Mouse (Mus musculus) heart, embryonic 10.5 days (tissue): Measurements from ENCODE around the gene Hcls1. TPM values are rescaled to one million over a fixed set of nuclear protein-coding genes. Genes with fewer than 3 reads are reported as not detected.

Experiments used
- DNase-seq: peaks from one replicate; pipeline ENCODE4 v3.0.0-alpha.2; 2017; ENCODE audit warnings: low spot score
- H3K27ac ChIP-seq: fragments of 300-500 bp; sonication (generic); 2 replicates; pipeline ENCODE4 v1.5.1; 2016; ENCODE audit warnings: mild to moderate bottlenecking
- H3K27me3 ChIP-seq: fragments of 300-500 bp; sonication (generic); 2 replicates; pipeline ENCODE4 v1.6.1; 2016; ENCODE audit warnings: mild to moderate bottlenecking; ENCODE audit not compliant: poor library complexity, insufficient read depth, severe bottlenecking
- H3K36me3 ChIP-seq: fragments of 300-500 bp; sonication (generic); 2 replicates; pipeline ENCODE4 v1.6.1; 2016; ENCODE audit warnings: mild to moderate bottlenecking, moderate library complexity
- H3K4me1 ChIP-seq: fragments of 300-500 bp; sonication (generic); 2 replicates; pipeline ENCODE4 v1.6.1; 2016; ENCODE audit warnings: mild to moderate bottlenecking
- H3K4me3 ChIP-seq: fragments of 300-500 bp; sonication (generic); 2 replicates; pipeline ENCODE4 v1.5.1; 2016; ENCODE audit warnings: mild to moderate bottlenecking, moderate library complexity
- H3K9me3 ChIP-seq: fragments of 300-500 bp; sonication (generic); 2 replicates; pipeline ENCODE4 v1.6.1; 2016; ENCODE audit warnings: mild to moderate bottlenecking, moderate library complexity
- WGBS: fragments of 180-500 bp; shearing (Covaris S2); methylation state at CpG from one replicate; pipeline ENCODE4 v1.1.7; 2016; 5-methylcytosine and 5-hydroxymethylcytosine counted together
- polyA plus RNA-seq: library from polyadenylated mRNA; unstranded; fragments of >200 nt; fragmentation: Nextera tagmentation; extraction: Ambion mirVana; gene quantifications from 2 replicates; pipeline ENCODE4 v1.2.1, GENCODE M21; 2016

Hcls1 gene
- polyA plus RNA-seq, 1 experiment from 2014 or later = 3.8 TPM

- 89% methylated on average over 8 of the region's 8 CpGs for WGBS
- Histone ChIP-seq H3K4me1 (no peaks in the 10 kb centered on the region), H3K27me3 (no peaks in the 10 kb centered on the region), H3K27ac (no peak overlapping the region), H3K4me3 (no peak overlapping the region), H3K9me3 (no peaks in the 10 kb centered on the region), H3K36me3 (peaks cover 67% of the 10 kb centered on the region)
- peak; percentile 52 for DNase-seq
These were observed 13.6 kb upstream of the Hcls1 start for GRCm38 (mm10) chr16:36921067-36921613.

- Histone ChIP-seq H3K36me3 (peaks cover 69% of the 10 kb centered on the region), H3K27me3 (no peaks in the 10 kb centered on the region), H3K9me3 (no peaks in the 10 kb centered on the region), H3K27ac (no peak overlapping the region), H3K4me3 (no peak overlapping the region), H3K4me1 (no peaks in the 10 kb centered on the region)
- peak; percentile 63 for DNase-seq
- WGBS = 81% methylated on average over 6 of the region's 6 CpGs
These were observed 12.8 kb upstream of the Hcls1 start for GRCm38 (mm10) chr16:36921980-36922379.

GRCm38 (mm10) chr16:36924312-36924711 lies 10.5 kb upstream of the Hcls1 start:
- H3K27ac ChIP-seq = no peak overlapping the region
- peak; percentile 52 for DNase-seq
- WGBS = 89% methylated on average over 8 of the region's 8 CpGs
- H3K9me3 ChIP-seq = no peaks in the 10 kb centered on the region
- H3K4me1 ChIP-seq = no peaks in the 10 kb centered on the region
- no peaks in the 10 kb centered on the region for H3K27me3 ChIP-seq
- peaks cover 75% of the 10 kb centered on the region for H3K36me3 ChIP-seq
- no peak overlapping the region for H3K4me3 ChIP-seq

- peaks cover 77% of the 10 kb centered on the region for H3K36me3 ChIP-seq
- H3K4me1 ChIP-seq = no peaks in the 10 kb centered on the region
- no peaks in the 10 kb centered on the region for H3K27me3 ChIP-seq
- peak; percentile 33 for DNase-seq
- no peak overlapping the region for H3K27ac ChIP-seq
- H3K9me3 ChIP-seq = no peaks in the 10 kb centered on the region
- 83% methylated on average over 6 of the region's 6 CpGs for WGBS
- H3K4me3 ChIP-seq = no peak overlapping the region
These were observed 9.4 kb upstream of the Hcls1 start for GRCm38 (mm10) chr16:36925351-36925750.

- WGBS = 84% methylated on average over 6 of the region's 6 CpGs
- no peaks in the 10 kb centered on the region for H3K4me1 ChIP-seq
- DNase-seq = peak; percentile 54
- H3K36me3 ChIP-seq = peaks cover 81% of the 10 kb centered on the region
- H3K27me3 ChIP-seq = no peaks in the 10 kb centered on the region
- no peaks in the 10 kb centered on the region for H3K9me3 ChIP-seq
- no peak overlapping the region for H3K4me3 ChIP-seq
- no peak overlapping the region for H3K27ac ChIP-seq
These were observed 9.0 kb upstream of the Hcls1 start for GRCm38 (mm10) chr16:36925797-36926196.

GRCm38 (mm10) chr16:36926514-36927447 lies 8.0 kb upstream of the Hcls1 start:
- DNase-seq = peak; percentile 30
- Histone ChIP-seq H3K36me3 (peaks cover 86% of the 10 kb centered on the region), H3K9me3 (no peaks in the 10 kb centered on the region), H3K4me1 (no peaks in the 10 kb centered on the region), H3K4me3 (no peak overlapping the region), H3K27me3 (no peaks in the 10 kb centered on the region), H3K27ac (no peak overlapping the region)
- WGBS = 87% methylated on average over 10 of the region's 10 CpGs

- DNase-seq = no peak
- Histone ChIP-seq H3K4me3 (no peak overlapping the region), H3K36me3 (peaks cover 90% of the 10 kb centered on the region), H3K4me1 (no peaks in the 10 kb centered on the region), H3K27me3 (no peaks in the 10 kb centered on the region), H3K9me3 (no peaks in the 10 kb centered on the region), H3K27ac (no peak overlapping the region)
- 80% methylated on average over 10 of the region's 10 CpGs for WGBS
These were observed 7.2 kb upstream of the Hcls1 start for GRCm38 (mm10) chr16:36927495-36928105.

GRCm38 (mm10) chr16:36928106-36928500 lies 6.7 kb upstream of the Hcls1 start:
- H3K27me3 ChIP-seq = no peaks in the 10 kb centered on the region
- no peak overlapping the region for H3K27ac ChIP-seq
- H3K4me3 ChIP-seq = no peak overlapping the region
- no peaks in the 10 kb centered on the region for H3K4me1 ChIP-seq
- DNase-seq = no peak
- no peaks in the 10 kb centered on the region for H3K9me3 ChIP-seq
- peaks cover 93% of the 10 kb centered on the region for H3K36me3 ChIP-seq
- 90% methylated on average over 8 of the region's 8 CpGs for WGBS

GRCm38 (mm10) chr16:36929216-36929615 lies 5.6 kb upstream of the Hcls1 start:
- Histone ChIP-seq H3K27me3 (no peaks in the 10 kb centered on the region), H3K27ac (no peak overlapping the region), H3K36me3 (peaks cover 88% of the 10 kb centered on the region), H3K4me1 (no peaks in the 10 kb centered on the region), H3K9me3 (no peaks in the 10 kb centered on the region), H3K4me3 (no peak overlapping the region)
- WGBS = 94% methylated on average over 7 of the region's 7 CpGs
- DNase-seq = no peak

GRCm38 (mm10) chr16:36930231-36931136 lies 4.3 kb upstream of the Hcls1 start:
- no peaks in the 10 kb centered on the region for H3K4me1 ChIP-seq
- H3K4me3 ChIP-seq = no peak overlapping the region
- DNase-seq = no peak
- 64% methylated on average over 11 of the region's 11 CpGs for WGBS
- H3K27ac ChIP-seq = no peak overlapping the region
- H3K9me3 ChIP-seq = no peaks in the 10 kb centered on the region
- peaks cover 77% of the 10 kb centered on the region for H3K36me3 ChIP-seq
- H3K27me3 ChIP-seq = no peaks in the 10 kb centered on the region

- no peak for DNase-seq
- Histone ChIP-seq H3K27me3 (no peaks in the 10 kb centered on the region), H3K9me3 (no peaks in the 10 kb centered on the region), H3K36me3 (peaks cover 68% of the 10 kb centered on the region), H3K4me3 (no peak overlapping the region), H3K4me1 (no peaks in the 10 kb centered on the region), H3K27ac (no peak overlapping the region)
- 83% methylated on average over 10 of the region's 10 CpGs for whole genome bisulfite sequencing
These were observed 3.4 kb upstream of the Hcls1 start for GRCm38 (mm10) chr16:36931381-36931780.

- no peaks in the 10 kb centered on the region for H3K9me3 ChIP-seq
- 90% methylated on average over 3 of the region's 3 CpGs for WGBS
These were observed 2.8 kb upstream of the Hcls1 start for GRCm38 (mm10) chr16:36931976-36932375.

More at GRCm38 (mm10) chr16:36931976-36932375, 2.8 kb upstream of the Hcls1 start:
- H3K4me3 ChIP-seq = no peak overlapping the region
- H3K36me3 ChIP-seq = peaks cover 62% of the 10 kb centered on the region
- H3K27me3 ChIP-seq = no peaks in the 10 kb centered on the region
- DNase-seq = no peak
- H3K27ac ChIP-seq = no peak overlapping the region
- no peaks in the 10 kb centered on the region for H3K4me1 ChIP-seq
